Comparison of ENCODE assay signal across 16 mouse cellular contexts in genomic region chr8:88624276-88624675, GRCm38 (mm10). TPM values are rescaled to one million over a fixed set of nuclear protein-coding genes. Genes with fewer than 3 reads are reported as not detected.
"Had no signal": no experiment of that assay in that cellular context is flagged by ENCODE, and none has a peak within 500 bp of the region (broad histone marks: within the 10 kb centered on the region; RNA-seq: fewer than 3 reads in every experiment).

No protein-coding gene starts in this region.

- H3K27ac ChIP-seq: midbrain, embryonic 10.5 days; midbrain, embryonic 12.5 days; neural tube, embryonic 13.5 days; neural tube, embryonic 15.5 days had no signal

- DNase-seq: lung, adult 18-20 months; lung, embryonic 14.5 days; lung, postnatal 10 days; lung, postnatal 4 days; midbrain, embryonic 14.5 days; right cerebral cortex, postnatal 25 days; right cerebral cortex, postnatal 4 days; spleen, adult 18-20 months; thymus, adult 18-20 months; thymus, postnatal 14 days; thymus, postnatal 36 days had no signal

- H3K4me3 ChIP-seq: midbrain, embryonic 10.5 days; midbrain, embryonic 12.5 days; myocyte; neural tube, embryonic 13.5 days; neural tube, embryonic 15.5 days had no signal

RNA-seq across cellular contexts. Expression of gene Nod2, which starts 22.8 kb away (rescaled TPM):
- polyA plus RNA-seq: neural tube, embryonic 13.5 days had no signal
